Mouse (Mus musculus) kidney, postnatal 0 days (tissue): ENCODE results near the gene Ip6k3. TPM values are rescaled to one million over a fixed set of nuclear protein-coding genes. Genes with fewer than 3 reads are reported as not detected.

Experiments used
- ATAC-seq: fragments of 200-750 bp; cut with Nextera tagmentation; replicated peaks from 2 replicates; pipeline ENCODE4 v1.8.0; 2017; ENCODE audit warnings: low read depth, moderate number of reproducible peaks, moderate TSS enrichment, moderate library complexity; ENCODE audit not compliant: low FRiP score
- DNase-seq: peaks from one replicate; pipeline ENCODE4 v3.0.0-alpha.2; 2016; ENCODE audit warnings: low spot score
- H3K27ac ChIP-seq: fragments of 300-500 bp; sonication (generic); 2 replicates; pipeline ENCODE4 v1.5.1; 2014; ENCODE audit warnings: mild to moderate bottlenecking
- H3K27me3 ChIP-seq: fragments of 300-500 bp; sonication (generic); 2 replicates; pipeline ENCODE4 v1.6.1; 2014; ENCODE audit warnings: low read length, mixed read lengths; ENCODE audit not compliant: insufficient read depth
- H3K36me3 ChIP-seq: fragments of 300-500 bp; sonication (generic); 2 replicates; pipeline ENCODE4 v1.6.1; 2014; ENCODE audit warnings: low read length, mixed read lengths; ENCODE audit not compliant: insufficient read depth
- H3K4me1 ChIP-seq: fragments of 300-500 bp; sonication (generic); replicated peaks from 2 replicates; pipeline ENCODE4 v1.6.1; 2014; ENCODE audit warnings: antibody characterized with exemption, low read length, mixed read lengths; ENCODE audit not compliant: insufficient read depth
- H3K4me2 ChIP-seq: fragments of 300-500 bp; sonication (generic); 2 replicates; pipeline ENCODE4 v1.6.1; 2014; ENCODE audit warnings: mild to moderate bottlenecking, low read length, moderate library complexity, mixed read lengths
- H3K4me3 ChIP-seq: fragments of 300-500 bp; sonication (generic); replicated peaks from 2 replicates; pipeline ENCODE4 v1.5.1; 2014; ENCODE audit warnings: low read depth, low read length
- H3K9ac ChIP-seq: fragments of 300-500 bp; sonication (generic); 2 replicates; pipeline ENCODE4 v1.6.1; 2014; ENCODE audit warnings: low read depth, low read length
- H3K9me3 ChIP-seq: fragments of 300-500 bp; sonication (generic); replicated peaks from 2 replicates; pipeline ENCODE4 v1.6.1; 2016; ENCODE audit warnings: low read length, inconsistent platforms, mixed read lengths
- CTCF ChIP-seq: IDR thresholded peaks from 2 replicates; pipeline ENCODE4 v1.5.1; 2016; ENCODE audit warnings: antibody characterized with exemption, low read depth, mild to moderate bottlenecking, moderate library complexity
- WGBS: fragments of 180-500 bp; shearing (Covaris S2); extraction: QIAGEN DNeasy Blood & Tissue Kit; methylation state at CpG from one replicate; pipeline ENCODE4 v1.1.7; 2014; 5-methylcytosine and 5-hydroxymethylcytosine counted together
- polyA plus RNA-seq: library from polyadenylated mRNA; unstranded; fragments of >200 nt; fragmentation: Nextera tagmentation; extraction: Ambion mirVana; gene quantifications from 2 replicates; pipeline ENCODE4 v1.2.1, GENCODE M21; 2015

Ip6k3 gene
- polyA plus RNA-seq, 1 experiment from 2014 or later, result 0.43 TPM

DNA sequence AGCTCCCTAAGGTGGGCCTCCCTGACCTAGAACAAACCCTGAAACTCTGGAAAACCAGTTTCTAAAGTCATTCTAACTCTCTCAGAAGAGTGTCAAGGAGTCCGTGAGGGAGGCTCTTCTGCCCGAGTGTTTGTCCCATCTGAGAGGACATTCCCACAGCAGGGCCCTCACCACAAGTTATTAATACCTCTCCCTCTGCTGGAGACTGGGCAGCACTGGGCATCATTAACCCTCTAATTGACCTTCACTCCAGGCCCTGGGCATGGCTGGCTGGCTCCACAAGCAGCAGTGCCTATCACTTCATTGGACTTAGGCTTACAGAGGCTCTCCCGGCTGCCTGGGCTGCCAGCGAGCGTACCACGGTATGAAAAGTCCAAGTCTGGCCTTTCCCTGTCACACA lies 9.2 kb downstream of the Ip6k3 start:
- ATAC-seq (peak; percentile 62; the same call in 1 of the 2 replicates), DNase-seq (peak; percentile 61)
- Histone ChIP-seq H3K9ac (no peak overlapping the region), H3K4me1 (no peaks in the 10 kb centered on the region), H3K27me3 (no peaks in the 10 kb centered on the region), H3K4me2 (no peak overlapping the region), H3K4me3 (no peak overlapping the region), H3K27ac (no peak overlapping the region), H3K9me3 (no peaks in the 10 kb centered on the region), H3K36me3 (no peaks in the 10 kb centered on the region)
- WGBS, result 54% methylated on average over 6 of the region's 6 CpGs
- peak; percentile 36 for TF ChIP-seq CTCF

DNA sequence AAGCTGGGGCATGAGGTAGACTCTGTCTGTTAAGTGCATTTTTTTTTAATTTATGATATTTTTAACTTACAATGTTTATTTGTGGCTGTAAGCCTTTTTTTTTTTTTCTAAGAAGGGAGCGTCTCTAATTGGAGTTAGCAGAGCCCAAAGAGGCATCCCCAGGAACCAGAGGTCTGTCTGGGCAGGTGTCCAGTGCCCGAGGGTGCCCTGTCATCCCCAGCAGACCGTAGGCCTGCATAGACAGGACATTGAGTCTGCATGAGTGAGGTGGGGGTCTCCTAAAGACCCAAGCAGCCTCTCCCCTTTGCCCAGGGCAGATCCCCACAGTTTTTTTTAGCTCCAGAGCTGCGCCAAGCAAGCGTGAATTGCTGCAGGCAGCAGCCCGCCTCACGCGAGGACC lies 11.8 kb downstream of the Ip6k3 start:
- WGBS, result 61% methylated on average over 8 of the region's 8 CpGs
- H3K9me3 ChIP-seq, result no peaks in the 10 kb centered on the region
- no peaks in the 10 kb centered on the region for H3K4me1 ChIP-seq
- H3K36me3 ChIP-seq, result no peaks in the 10 kb centered on the region
- DNase-seq (no peak), ATAC-seq (no peak)
- no peak for TF ChIP-seq CTCF
- no peak overlapping the region for H3K27ac ChIP-seq
- no peak overlapping the region for H3K4me2 ChIP-seq
- H3K27me3 ChIP-seq, result no peaks in the 10 kb centered on the region
- H3K9ac ChIP-seq, result no peak overlapping the region
- no peak overlapping the region for H3K4me3 ChIP-seq

DNA sequence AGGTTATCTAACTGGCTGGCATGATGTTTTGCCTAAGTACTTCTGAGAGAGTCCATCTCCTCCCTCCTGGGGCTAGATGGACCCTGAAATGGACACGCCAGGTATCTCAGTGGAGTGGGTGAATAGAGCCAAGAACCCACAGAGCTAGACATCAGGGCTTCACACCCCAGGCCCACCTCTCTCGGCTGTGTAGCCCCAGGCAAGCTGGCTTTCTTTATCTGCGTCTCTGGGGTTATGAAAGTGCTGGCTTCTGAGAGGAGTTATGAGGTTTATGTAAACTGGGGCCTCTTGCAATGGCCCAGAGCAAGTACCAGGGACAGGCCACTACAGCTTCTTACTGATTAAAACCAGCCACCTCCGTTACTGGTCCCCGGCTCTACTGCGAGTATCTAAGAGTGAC lies 12.7 kb downstream of the Ip6k3 start:
- Histone ChIP-seq H3K27me3 (no peaks in the 10 kb centered on the region), H3K4me2 (no peak overlapping the region), H3K27ac (no peak overlapping the region), H3K36me3 (no peaks in the 10 kb centered on the region), H3K9me3 (no peaks in the 10 kb centered on the region), H3K9ac (no peak overlapping the region), H3K4me3 (no peak overlapping the region), H3K4me1 (no peaks in the 10 kb centered on the region)
- TF ChIP-seq CTCF, result no peak
- ATAC-seq (no peak), DNase-seq (no peak)
- WGBS, result 85% methylated on average over 6 of the region's 6 CpGs

DNA sequence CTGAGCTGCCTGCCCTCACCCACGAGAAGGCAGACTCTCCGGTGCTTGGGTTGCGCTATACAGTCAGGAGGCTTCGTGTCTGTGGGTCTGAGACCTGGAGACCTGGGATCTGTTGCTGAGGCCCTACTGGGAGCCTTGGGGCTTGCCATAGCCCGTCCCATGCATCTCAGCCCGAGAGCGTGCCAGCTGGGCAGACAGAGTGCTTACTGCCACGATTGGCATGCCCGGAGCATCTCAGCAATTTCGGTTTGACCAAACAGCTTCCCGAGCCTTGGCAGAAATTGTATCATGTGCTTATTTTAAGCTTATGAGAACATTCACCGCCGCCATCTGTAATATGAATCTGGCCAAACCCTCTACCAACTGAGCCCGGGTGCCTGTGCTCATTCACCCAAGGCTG lies 13.3 kb downstream of the Ip6k3 start:
- TF ChIP-seq CTCF, result no peak
- Histone ChIP-seq H3K36me3 (no peaks in the 10 kb centered on the region), H3K4me1 (no peaks in the 10 kb centered on the region), H3K27ac (no peak overlapping the region), H3K9me3 (no peaks in the 10 kb centered on the region), H3K27me3 (no peaks in the 10 kb centered on the region), H3K4me3 (no peak overlapping the region), H3K4me2 (no peak overlapping the region), H3K9ac (no peak overlapping the region)
- no peak for DNase-seq
- WGBS, result 82% methylated on average over 14 of the region's 14 CpGs
- no peak for ATAC-seq

GRCm38 (mm10) chr17:27153773-27154193 lies 13.8 kb downstream of the Ip6k3 start:
- no peak overlapping the region for H3K27ac ChIP-seq
- H3K9me3 ChIP-seq, result no peaks in the 10 kb centered on the region
- WGBS, result 44% methylated on average over 9 of the region's 9 CpGs
- no peak overlapping the region for H3K4me3 ChIP-seq
- H3K4me1 ChIP-seq, result no peaks in the 10 kb centered on the region
- H3K9ac ChIP-seq, result no peak overlapping the region
- no peak for ATAC-seq
- no peaks in the 10 kb centered on the region for H3K36me3 ChIP-seq
- no peaks in the 10 kb centered on the region for H3K27me3 ChIP-seq
- H3K4me2 ChIP-seq, result no peak overlapping the region
- no peak for DNase-seq
- no peak for TF ChIP-seq CTCF

DNA sequence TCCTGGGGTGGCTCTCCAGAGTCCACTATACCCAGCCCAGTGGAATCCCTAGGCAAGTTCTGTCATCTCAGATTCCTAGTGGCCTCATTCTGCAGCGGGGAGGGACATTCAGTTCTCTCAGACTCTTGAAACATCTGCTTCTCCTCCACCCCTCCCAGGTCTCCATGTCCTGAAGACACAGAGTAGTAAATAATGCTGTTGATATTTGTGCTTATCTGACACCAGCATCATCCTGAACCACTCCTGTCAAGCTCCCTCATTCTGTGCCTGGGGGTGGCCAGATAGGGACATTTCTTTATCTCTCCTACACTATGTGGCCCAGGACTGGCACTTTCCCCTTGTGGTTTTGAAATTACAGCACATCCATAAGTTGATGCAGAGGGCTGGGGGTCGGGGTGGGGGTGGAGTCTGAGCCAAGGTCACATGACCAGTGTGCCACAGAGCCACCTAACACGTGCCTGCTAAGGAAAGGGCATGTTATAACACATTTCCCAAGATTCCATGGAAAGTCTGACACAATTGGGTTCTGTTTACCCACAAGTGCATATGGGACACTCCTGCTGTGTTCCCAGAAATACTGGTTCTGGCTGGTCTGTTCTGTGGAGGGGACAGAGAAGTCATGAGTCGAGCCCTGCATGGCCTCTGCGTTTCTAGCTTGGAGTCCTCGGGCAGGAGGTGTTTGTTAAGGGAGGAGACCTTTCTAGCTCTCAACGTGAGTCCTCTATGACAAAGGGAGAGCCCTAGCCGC lies 14.4 kb downstream of the Ip6k3 start:
- DNase-seq, result no peak
- no peak overlapping the region for H3K9ac ChIP-seq
- H3K9me3 ChIP-seq, result no peaks in the 10 kb centered on the region
- no peaks in the 10 kb centered on the region for H3K27me3 ChIP-seq
- no peak overlapping the region for H3K27ac ChIP-seq
- no peak overlapping the region for H3K4me2 ChIP-seq
- no peak overlapping the region for H3K4me3 ChIP-seq
- H3K36me3 ChIP-seq, result no peaks in the 10 kb centered on the region
- H3K4me1 ChIP-seq, result no peaks in the 10 kb centered on the region
- WGBS, result 45% methylated on average over 8 of the region's 8 CpGs
- TF ChIP-seq CTCF, result no peak
- ATAC-seq, result no peak

DNA sequence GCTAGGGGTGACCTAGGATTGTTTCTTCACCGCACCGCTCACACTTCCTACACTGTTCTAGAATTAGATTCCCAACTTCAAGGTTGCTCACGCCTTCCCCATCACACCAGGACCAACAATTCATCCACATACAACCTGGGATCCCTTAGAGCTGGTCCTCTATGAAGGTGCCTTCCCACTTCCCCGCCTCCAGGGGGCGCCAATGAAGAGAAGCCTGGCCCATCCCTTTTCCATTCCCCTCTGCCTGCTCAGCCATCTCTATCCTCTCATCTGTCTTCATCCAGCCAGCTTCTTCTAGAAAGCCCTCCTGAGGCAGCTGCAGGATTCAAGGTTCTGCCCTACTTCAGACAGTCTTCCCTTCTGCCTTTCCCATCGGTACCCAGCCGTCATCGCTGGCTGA lies 16.2 kb downstream of the Ip6k3 start:
- Histone ChIP-seq H3K4me3 (no peak overlapping the region), H3K4me2 (no peak overlapping the region), H3K36me3 (no peaks in the 10 kb centered on the region), H3K27me3 (no peaks in the 10 kb centered on the region), H3K9ac (no peak overlapping the region), H3K9me3 (no peaks in the 10 kb centered on the region), H3K4me1 (0 out of 2 replicates have a peak, but pooled peaks cover 5% of the 10 kb centered on the region), H3K27ac (no peak overlapping the region)
- peak; percentile 49 for DNase-seq
- ATAC-seq, result no peak
- 74% methylated on average over 8 of the region's 8 CpGs for WGBS
- peak; percentile 65 for TF ChIP-seq CTCF
